Mouse (Mus musculus): Measurements from ENCODE around the gene P2rx1. TPM values are rescaled to one million over a fixed set of nuclear protein-coding genes. Genes with fewer than 3 reads are reported as not detected.

The P2rx1 gene
- total RNA-seq (2021) (under 1 TPM; 0.40 to 0.55 TPM), polyA plus RNA-seq (2012; rRNA removed) (0.85 and 1.0 TPM in 2 replicates)
- long read RNA-seq, partial matches to known transcripts = 0 of 1 reads
- long read RNA-seq, other reads (novel, unspliced or antisense) = 1 of 1 reads

DNA sequence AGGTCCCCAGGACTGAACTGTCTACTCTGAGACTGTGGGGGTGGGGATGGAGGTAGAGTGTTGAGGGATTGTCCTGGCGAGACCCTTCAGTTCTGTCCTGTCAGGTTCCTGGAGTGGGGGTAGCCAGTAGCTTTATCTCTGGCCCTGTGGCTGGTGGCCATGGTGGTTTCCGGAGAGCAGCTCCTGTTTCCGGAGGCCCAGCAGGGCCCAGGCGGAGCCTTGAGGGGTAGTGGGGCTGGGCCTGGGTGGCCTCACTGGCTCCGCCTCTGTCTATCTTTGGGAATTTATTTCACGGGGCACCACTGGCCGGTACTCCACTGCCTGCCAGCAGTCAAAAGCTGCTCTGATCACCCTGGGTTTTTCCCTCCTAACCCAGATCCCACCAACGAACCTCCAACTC lies at the start of gene P2rx1:
P2rx1 (plus strand) TSS at position 333 of the 400 bp plus-strand sequence.
- DNase-seq = no peak

DNA sequence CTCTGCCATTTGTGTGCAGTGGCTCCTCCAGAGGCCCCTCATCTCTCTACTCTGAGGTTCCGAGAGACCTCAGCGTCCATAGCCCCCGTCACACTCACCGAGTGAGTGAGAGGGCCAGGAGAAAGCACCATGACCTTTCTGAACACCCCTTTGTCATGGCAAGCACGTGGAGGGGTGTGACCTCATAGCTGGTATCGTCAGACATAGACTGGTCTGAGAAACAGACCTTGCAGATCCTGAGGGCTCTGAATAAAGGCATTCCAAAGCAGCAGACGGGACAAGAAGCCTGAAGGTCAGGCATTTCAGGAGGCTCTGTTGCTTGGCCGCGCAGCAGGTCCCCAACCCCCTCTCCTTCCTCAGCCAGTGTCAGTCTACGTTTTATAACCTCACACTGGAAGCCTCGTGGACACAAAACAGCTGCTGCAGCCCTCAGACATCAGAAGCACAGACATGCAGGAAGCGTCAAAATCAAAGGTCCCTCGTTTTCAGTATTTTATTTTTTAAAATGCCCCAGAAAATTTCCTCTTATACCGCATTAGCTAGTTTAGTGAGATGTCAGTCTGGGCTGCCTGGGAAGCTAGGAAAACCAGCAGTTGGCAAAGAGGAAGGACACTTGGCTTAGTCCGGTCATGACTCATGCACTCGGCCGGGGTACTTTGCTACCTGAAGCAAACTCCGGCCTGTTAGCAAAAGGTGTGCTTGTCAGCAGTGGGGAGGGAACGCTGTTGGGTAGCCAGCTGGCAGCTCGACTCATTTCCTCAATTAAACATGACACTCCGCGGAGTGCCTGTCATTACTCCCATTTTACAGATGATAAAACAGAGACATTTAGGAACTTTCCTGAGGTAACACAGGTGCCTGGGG lies 47.5 kb upstream of the P2rx1 start:
- DNase-seq = peak; percentile 80

DNA sequence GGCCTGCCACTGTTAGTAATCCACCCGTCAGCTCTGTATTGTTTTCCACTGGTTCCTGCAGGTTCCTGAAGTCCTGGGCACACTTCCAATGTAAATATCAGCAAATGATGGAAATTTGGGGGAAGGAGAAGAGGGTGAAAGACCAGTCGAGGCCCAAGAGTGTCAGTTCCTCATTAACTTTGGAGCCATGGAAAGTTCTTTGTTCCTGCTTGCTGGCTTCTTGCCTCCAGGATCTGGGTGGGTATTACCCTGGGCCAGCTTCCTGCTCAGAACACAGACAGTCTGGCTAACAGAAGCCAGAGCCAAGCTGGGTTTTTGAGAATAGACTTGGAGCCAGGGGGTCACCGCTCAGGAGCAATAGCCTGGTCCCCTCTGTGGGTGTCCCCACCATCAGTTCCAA lies 46.7 kb upstream of the P2rx1 start:
- peak; percentile 39 for DNase-seq

DNA sequence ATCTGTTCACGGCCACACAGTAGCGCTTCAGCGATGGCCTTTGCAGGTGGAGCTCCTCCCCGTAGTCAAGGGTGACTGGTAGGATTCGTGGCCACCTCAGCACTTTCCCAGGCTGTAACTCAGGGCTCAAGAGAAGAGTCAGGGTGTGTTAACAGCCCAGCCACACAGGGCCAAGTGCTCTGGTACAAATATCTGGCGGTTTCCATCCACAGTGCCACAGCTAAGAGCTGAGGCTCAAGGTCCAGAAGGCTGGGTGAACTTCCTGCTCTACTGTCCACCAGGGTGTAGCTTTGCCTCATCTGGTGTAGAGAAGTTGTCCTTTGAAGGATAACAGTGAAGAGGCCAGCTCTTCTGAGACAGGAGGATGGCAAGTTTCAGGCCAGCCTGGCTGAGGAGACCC lies 46.2 kb upstream of the P2rx1 start:
- no peak for DNase-seq

DNA sequence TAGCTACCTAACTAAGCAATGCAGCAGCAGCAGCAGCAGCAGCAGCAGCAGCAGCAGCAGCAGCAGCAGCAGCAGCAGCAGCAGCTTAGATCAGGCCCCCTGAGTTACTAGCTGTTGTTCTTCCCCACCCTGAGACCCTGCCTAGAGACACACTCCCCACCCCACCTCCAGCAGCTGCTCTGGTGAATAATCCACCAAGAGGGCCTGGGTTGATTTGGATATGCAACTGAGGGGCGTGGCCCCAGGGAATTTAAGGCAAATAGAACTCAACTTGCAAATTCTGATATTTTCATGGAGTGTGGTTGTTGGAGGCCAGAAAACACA lies 45.8 kb upstream of the P2rx1 start:
- DNase-seq = no peak

DNA sequence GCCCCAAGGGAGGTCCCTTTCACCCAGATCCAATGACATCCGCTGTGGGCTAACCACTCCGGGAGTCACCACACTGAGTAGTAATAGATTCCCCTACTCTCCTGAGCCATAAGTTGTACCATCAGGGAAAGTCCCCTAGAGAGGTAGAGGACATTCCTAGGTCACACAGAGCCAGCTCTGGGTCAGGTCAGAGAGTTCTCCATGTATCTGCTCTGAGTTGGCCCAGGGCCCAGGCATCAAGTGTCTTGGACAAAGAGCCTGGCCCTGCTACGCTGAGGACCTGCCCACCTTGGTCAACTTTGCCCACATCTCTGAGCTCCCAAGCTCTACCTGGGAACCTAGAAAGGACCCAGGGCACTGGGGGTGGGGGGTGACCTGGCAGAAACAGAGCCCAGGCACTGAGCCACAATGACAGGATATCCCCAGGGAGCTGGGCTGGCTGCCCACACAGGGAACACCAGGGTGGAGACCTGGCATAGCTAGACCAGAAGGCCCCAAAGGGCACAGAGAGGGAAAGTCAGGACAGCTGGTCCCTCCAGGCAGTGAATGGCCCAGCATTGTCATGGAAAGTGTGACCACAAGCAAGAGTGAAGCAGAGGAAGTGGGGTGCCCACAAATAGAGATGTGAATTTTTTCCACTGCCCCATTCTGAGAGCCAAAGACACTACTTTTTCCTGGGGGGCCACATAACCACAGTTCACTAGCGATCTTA lies 45.3 kb upstream of the P2rx1 start:
- peak; percentile 74 for DNase-seq

DNA sequence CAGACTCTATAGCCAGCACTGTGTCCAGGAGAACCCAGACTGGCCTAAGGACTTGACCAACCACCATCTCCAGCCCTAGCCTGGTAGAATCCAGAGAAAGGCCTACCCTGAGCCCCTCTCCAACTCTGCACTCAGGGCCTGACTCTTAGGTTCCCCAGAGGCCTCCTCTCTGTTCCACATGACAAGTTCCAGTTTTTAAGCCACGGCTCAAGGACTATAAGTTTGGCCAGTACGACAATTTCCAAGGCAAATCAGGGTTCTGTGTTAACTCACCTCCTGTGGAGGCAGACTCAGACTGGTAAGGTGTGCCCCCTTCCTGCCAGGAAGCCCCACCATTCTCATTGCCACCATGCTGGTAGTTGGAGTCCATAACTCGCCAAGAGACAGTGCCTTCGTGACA lies 44.7 kb upstream of the P2rx1 start:
- no peak for DNase-seq

DNA sequence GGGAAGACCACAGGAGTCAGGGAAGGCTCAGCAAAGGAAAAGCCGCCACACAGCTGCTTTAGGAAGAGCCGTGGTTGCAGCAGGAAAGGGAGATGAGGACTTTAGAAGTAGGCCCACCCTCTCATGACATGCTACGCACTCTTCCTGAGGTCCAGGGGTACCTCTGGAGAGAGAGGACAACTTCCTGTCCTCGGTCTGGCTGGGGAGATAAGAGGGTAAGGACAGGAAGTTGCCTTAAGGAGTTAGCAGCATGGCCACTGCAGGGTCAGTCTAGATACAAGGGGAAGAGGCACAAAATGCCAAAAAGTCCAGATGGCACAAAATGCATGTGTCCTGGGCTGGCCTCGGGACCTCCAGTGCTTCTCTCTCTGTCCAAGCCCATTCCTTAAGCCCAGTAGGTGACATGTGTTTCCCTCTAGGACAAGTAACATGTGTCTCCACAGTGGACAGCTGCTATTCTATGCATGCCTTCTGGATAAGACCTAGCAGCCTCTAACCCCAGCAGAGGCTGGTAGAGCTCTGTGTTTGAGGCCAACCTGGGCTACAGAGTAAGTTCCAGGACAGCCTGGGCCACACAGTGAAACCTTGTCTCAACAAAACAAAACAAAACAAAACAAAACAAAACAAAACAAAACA lies 43.4 kb upstream of the P2rx1 start:
- DNase-seq = no peak

DNA sequence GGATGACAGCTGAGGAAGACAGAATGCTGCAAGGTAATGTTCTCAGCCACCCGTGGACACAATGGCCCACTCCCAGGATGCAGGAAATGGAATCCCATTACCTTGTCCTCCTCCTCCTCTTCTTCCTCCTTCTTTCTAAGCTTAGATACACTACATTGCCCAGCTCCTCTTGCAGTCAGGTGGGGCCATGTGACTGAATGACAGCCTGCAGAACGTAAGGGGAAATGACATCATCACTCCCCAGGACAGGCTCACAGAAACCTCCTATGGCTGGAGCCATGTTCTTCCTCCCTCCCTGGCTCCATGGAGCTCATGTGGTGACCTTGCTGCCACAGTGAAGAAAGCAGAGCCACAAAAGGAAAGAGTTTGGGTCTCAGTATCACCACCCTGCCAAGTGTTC lies 41.6 kb upstream of the P2rx1 start:
- no peak for DNase-seq

DNA sequence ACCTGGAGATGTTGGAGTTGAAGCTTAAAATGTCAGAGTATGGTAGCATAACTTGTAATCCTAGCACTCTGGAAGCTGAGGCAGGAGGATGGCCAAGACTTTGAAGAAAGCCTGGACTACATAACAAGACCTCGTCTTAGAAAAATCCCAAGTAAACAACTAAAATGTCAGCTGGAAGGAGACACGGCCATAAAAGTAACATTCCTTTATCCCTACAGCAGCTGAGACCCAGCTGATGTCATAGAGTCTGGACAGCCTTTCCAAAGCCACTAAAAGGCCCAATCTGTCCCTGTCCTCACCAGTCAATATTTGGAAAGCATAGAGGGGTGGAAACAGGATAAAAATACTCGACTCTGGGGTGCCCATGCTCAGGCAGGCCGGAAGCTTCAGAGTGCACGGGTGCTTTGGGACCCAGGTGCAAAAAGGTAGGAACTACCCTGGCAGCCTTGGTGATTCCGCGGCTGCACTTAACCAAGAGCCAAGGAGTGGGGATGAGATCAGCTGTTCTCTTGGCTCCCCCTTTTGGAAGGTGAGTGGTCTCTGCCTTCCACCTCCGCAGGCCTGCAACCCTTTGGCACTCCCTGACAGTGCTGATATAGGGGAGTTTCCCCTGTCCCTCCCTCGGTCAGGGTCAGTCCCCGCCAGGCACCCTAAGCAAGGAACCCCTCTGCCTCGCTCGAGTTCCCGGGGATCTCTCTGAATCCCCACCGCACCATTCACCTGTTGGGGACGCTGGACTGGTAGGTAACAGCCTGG lies 38.8 kb upstream of the P2rx1 start:
- DNase-seq = no peak

DNA sequence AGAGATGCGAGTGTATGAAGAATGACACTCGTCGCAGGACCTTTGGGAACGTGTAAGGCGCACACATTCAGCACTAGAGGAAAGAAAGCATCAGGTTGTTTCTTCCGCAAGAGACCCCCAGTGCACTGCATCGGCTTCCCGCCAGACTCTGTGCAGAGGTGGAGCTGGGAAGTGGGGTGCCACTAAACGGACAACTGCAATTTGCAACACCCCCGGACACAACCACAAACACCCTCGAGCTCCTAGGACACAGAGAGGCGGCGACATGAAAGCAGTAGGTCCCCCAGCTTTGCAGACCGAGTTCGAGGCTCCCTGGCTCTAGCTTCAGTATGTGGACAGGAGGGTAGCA lies 38.2 kb upstream of the P2rx1 start:
- no peak for DNase-seq

DNA sequence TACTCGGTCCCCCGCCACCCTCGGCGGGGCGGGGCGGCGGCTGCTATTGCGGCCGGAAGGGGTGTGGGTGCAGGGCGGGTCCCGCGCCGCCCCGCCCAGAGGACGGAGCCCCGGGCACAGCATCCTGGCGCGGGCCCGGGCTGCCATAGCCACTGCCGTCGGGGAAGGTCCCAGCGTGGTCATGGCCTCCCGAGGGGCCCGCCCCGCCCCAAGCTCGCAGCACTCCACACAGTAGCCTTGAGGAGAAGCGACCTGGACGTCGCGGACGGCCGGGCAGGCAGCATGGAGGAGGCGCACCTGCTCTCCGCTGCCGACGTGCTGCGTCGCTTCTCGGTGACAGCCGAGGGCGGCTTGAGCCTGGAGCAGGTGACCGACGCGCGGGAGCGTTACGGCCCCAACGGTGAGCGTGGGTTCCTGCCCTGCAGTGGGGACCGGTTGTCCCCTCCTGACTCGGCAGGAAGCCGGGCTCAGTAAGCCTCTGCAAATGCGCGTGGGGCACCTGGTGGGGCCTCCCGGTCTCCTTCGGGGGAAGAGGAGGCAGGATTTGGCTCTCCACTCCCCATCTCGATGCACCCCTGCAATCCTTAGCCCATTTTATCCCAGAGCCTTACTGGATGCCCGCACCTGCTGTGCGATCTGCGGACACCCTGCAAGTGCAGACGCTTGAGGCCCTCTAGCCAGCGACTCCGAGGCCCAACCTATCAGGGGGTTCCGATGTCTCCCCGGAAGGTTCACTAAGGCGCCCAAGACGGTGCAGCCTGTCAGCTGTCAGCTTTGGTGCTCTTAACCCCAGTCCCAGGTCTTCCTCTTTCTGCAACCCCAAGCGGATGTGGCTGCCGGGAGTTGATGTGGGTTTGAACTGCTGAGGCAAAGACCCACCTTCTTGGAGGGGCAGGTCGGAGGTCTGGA lies 37.6 kb upstream of the P2rx1 start, which contains the start of gene Atp2a3:
Atp2a3 (plus strand) TSS at position 98 of the 909 bp plus-strand sequence.
- DNase-seq = peak; percentile 50

DNA sequence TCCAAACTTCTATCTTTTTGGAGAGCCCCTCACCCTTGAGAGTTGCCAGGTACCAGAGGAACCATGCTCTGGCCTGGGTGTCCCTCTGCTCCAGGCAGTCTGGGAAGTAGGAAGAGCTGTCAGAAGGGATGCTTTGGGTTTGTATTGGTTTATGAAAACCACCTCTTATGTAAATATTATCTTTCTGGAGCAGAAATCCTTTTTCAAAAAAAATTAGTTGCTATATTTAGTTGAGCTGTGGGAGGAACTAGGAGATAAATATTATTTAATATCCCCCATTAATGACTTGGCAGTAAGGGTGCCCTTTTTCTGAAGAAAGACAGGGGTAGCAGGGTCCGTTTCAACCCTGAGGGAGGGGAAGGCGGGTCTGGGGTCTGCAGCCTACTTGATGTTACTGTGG lies 36.5 kb upstream of the P2rx1 start:
- no peak for DNase-seq

DNA sequence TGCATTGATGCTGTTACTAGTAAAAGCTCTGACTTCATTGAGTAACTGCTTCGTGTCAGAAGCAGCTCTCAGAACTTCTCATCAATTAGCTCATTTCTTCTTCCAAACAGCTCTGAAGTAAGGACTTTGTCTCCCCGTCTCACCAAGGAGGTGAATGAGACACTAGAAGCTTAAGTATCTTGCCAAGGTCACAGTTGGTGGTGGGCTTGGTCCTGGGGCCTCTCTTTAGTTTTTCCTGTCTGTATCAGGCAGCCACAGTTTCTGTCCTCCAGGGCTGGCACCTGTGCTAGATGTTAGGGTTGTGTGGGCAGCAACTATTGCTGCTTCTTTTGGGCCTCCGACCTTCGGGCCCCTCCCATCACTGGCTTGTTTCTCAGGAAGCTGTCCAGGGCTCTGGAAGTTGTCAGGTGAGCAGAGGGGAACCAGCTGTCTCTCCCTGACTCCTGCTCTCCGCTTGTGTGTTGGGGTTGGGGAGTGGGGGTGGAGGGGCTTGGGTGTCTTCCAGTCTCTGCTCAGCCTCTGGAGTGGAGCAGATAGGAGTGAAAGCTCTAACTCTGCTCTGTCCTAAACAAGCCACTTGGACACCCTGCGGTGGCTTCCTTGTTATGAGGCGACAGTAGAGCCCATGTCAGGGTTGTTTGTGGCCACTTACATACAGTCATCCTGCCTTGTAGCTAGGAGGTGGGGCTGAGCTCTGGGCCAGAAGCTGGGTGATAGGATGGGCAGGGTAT lies 35.7 kb upstream of the P2rx1 start:
- DNase-seq = no peak

DNA sequence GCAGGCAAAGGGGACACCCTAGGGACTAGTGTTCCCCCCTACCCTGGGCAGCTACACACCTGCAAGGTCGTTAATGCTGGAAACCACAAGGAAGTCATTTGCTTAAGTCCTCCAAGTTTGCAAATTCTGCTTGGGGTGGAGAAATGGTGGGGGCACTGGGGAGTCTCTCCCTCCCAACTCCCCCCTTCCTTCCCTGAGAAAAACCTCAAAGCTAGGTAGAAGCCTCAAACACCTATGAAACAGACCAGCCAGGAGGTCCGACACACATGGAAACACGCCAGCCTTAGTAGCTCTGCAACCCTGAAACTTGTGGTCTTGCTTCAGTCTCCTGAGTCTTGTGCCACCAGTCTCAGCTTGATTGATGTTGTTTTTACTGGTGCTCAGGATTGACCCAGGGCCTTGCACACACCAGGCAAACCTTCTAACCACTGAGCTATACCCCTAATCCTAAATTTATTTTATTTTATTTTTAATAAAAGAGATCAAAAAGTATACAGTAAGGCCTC lies 35.1 kb upstream of the P2rx1 start:
- no peak for DNase-seq

DNA sequence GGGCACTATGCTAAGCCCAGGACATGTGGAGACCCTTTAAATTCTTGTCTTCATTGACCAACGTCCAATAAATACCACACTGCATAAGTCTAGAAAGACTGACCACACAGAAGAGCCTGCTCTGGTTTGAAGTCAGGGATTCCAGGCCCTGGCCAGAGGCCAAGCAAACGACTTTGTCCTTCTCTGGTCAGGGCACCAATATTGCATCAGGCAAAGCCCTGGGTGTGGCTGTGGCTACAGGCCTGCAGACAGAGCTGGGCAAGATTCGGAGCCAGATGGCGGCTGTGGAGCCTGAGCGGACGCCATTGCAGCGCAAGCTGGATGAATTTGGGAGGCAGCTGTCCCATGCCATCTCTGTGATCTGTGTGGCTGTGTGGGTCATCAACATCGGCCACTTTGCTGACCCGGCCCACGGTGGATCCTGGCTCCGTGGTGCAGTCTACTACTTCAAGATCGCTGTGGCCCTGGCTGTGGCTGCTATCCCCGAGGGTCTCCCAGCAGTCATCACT lies 23.9 kb upstream of the P2rx1 start:
- peak; percentile 46 for DNase-seq

DNA sequence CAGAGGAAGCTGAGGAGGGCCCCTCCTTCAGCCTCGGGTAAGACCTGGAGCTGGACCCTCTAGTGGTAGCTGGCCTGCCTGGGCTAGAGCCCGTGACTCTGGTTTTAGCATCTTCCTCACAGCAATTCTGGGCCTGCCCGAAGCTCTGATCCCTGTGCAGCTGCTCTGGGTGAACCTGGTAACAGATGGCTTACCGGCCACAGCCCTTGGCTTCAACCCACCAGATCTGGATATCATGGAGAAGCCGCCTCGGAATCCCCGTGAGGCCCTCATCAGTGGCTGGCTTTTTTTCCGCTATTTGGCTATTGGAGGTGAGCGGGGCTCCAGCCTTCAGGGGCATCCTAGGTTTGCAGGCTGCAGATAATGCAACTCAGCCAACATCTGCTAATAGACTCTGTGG lies 16.4 kb upstream of the P2rx1 start:
- DNase-seq = no peak

DNA sequence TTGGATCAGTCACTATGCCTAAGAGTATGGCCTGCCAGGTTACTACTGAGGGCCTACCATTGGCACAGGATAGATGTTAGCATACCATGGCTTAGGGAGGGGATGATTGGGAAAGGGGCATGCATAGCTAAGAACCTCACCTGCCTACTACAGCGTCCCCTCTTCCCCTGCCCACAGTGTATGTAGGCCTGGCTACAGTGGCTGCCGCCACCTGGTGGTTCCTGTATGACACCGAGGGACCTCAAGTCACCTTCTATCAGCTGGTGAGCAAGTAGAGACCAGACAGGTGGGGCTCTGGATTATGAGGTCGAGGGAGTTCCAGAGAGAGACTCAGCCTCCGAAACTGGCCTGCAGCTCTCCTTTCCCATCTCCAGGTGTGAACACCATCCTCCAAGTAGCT lies 15.6 kb upstream of the P2rx1 start:
- no peak for DNase-seq

DNA sequence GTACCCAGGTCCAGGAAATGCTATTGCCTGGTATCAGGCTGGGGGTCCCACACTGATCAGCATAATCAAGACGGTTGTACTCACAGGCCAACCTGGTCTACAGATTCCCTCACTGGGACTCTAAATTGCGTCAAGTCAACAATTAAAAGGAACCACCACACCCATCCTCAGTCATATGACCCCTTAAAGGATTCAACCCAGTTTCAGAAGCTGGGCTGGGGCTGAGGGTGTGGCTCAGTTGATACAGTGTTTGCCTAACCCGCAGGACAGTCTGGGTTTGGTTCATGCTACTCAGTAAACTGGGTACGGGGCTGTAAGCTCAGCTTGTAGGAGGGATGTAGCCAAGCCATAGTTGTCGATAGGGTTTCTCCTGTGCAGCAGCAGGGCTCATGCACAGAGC lies 12.2 kb upstream of the P2rx1 start:
- DNase-seq = no peak

DNA sequence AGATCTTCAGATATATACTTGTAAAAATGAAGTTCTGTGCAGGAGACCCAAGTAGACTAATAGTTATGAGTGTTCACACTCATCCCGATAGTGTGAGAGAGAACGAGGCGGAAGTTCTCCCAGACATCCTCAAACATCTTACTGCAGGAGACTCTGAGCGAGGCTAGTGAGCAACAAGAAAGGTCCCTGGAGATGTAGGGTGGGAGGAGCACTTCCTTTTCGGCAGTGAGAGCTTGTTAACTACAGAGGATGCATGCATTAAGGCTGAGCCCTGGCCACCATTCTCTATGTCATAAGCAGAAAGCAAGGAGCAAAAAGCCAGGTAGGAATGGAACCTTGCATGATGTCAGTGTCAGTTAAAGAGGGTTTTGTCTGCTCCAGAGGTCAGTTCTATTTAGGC lies 11.7 kb upstream of the P2rx1 start:
- DNase-seq = no peak

Measured in adrenal gland, adult 2 months (tissue).